Mouse (Mus musculus) MEL (cell line): Measurements from ENCODE around the gene Hsp90ab1. TPM values are rescaled to one million over a fixed set of nuclear protein-coding genes. Genes with fewer than 3 reads are reported as not detected.

Source experiments
- DNase-seq: peaks from one replicate; pipeline ENCODE4 v3.0.0; 2011; ENCODE audit warnings: low read depth, low spot score
- H3K27ac ChIP-seq: 2 replicates; pipeline ENCODE4 v1.5.1; 2012; ENCODE audit warnings: low read depth, mild to moderate bottlenecking, control low read depth, low read length, moderate library complexity; ENCODE audit not compliant: control insufficient read depth
- H3K27me3 ChIP-seq, 2 experiments: fragments of 150-350 bp in 1 of 2; sonication (generic) in 1 of 2; 2 replicates each; pipeline ENCODE4 v1.6.1; 2012; ENCODE audit warnings: low read length in 2 of 2, mild to moderate bottlenecking in 2 of 2, improper control_type of control experiment in 1 of 2, moderate library complexity in 1 of 2; ENCODE audit not compliant: insufficient read depth in 2 of 2, control insufficient read depth in 1 of 2
- H3K36me3 ChIP-seq, 2 experiments: 2 replicates each; pipeline ENCODE4 v1.6.1; 2012 to 2014; ENCODE audit warnings: low read length in 2 of 2, improper control_type of control experiment in 1 of 2, inconsistent platforms in 1 of 2, mild to moderate bottlenecking in 1 of 2; ENCODE audit not compliant: insufficient read depth in 2 of 2, control insufficient read depth in 1 of 2
- H3K4me1 ChIP-seq, 2 experiments: fragments of 150-350 bp in 1 of 2; sonication (generic) in 1 of 2; 2 replicates each; pipeline ENCODE4 v1.6.1; 2012; ENCODE audit warnings: low read length in 2 of 2, improper control_type of control experiment in 1 of 2, mild to moderate bottlenecking in 1 of 2; ENCODE audit not compliant: insufficient read depth in 2 of 2, control insufficient read depth in 1 of 2
- H3K4me3 ChIP-seq, 2 experiments: fragments of 150-350 bp in 1 of 2; sonication (generic) in 1 of 2; 2 replicates each; pipeline ENCODE4 v1.5.1; 2012; ENCODE audit warnings: low read depth in 2 of 2, low read length in 2 of 2, mild to moderate bottlenecking in 2 of 2, moderate library complexity in 2 of 2, control low read depth in 1 of 2, improper control_type of control experiment in 1 of 2; ENCODE audit not compliant: control insufficient read depth in 1 of 2, insufficient read depth in 1 of 2
- H3K79me2 ChIP-seq: 2 replicates; pipeline ENCODE4 v1.6.1; 2012; ENCODE audit warnings: mild to moderate bottlenecking, low read length, moderate library complexity; ENCODE audit not compliant: control insufficient read depth, poor library complexity, insufficient read depth
- H3K9ac ChIP-seq: 2 replicates; pipeline ENCODE4 v1.6.1; 2012; ENCODE audit warnings: low read depth, mild to moderate bottlenecking, control low read depth, low read length, moderate library complexity; ENCODE audit not compliant: control insufficient read depth, poor library complexity, severe bottlenecking
- H3K9me3 ChIP-seq: fragments of 150-350 bp; sonication (generic); replicated peaks from 2 replicates; pipeline ENCODE4 v1.6.1; 2012; ENCODE audit warnings: mild to moderate bottlenecking, low read length, improper control_type of control experiment, moderate library complexity; ENCODE audit not compliant: insufficient read depth
- CHD1 ChIP-seq: IDR thresholded peaks from 2 replicates; pipeline ENCODE4 v1.6.1; 2012; ENCODE audit warnings: low read depth, mild to moderate bottlenecking, inconsistent platforms, low read length, improper control_type of control experiment
- CHD2 ChIP-seq: IDR thresholded peaks from 2 replicates; pipeline ENCODE4 v1.6.1; 2011; ENCODE audit warnings: low read length, improper control_type of control experiment
- EP300 ChIP-seq, 2 experiments: IDR thresholded peaks; 2 replicates each; pipeline ENCODE4 v1.6.1; 2011; ENCODE audit warnings: improper control_type of control experiment in 2 of 2, low read length in 2 of 2, low read depth in 1 of 2, mild to moderate bottlenecking in 1 of 2
- GABPA ChIP-seq: IDR thresholded peaks from 2 replicates; pipeline ENCODE4 v1.6.1; 2012; ENCODE audit warnings: low read depth, mild to moderate bottlenecking, inconsistent platforms, low read length, improper control_type of control experiment, moderate library complexity
- GATA1 ChIP-seq: IDR thresholded peaks from 2 replicates; pipeline ENCODE4 v1.6.1; 2011; ENCODE audit warnings: low read depth, low read length, improper control_type of control experiment
- JUND ChIP-seq: IDR thresholded peaks from 2 replicates; pipeline ENCODE4 v1.6.1; 2011; ENCODE audit warnings: low read depth, mild to moderate bottlenecking, improper control_type of control experiment, low read length
- KAT2A ChIP-seq: conservative IDR thresholded peaks from 2 replicates; pipeline ENCODE4 v1.6.1; 2012; ENCODE audit warnings: low read depth, low read length, improper control_type of control experiment, inconsistent platforms
- MAFK ChIP-seq: IDR thresholded peaks from 2 replicates; pipeline ENCODE4 v1.6.1; 2011; ENCODE audit warnings: low read depth, mild to moderate bottlenecking, low read length, improper control_type of control experiment, borderline replicate concordance
- MAX ChIP-seq: IDR thresholded peaks from 2 replicates; pipeline ENCODE4 v1.6.1; 2011; ENCODE audit warnings: low read length, improper control_type of control experiment
- MEF2A ChIP-seq: IDR thresholded peaks from 2 replicates; pipeline ENCODE4 v1.6.1; 2014; ENCODE audit warnings: low read depth, mild to moderate bottlenecking, inconsistent platforms, low read length, improper control_type of control experiment; ENCODE audit not compliant: poor library complexity, insufficient replicate concordance, severe bottlenecking; ENCODE audit errors: extremely low read depth
- MYC ChIP-seq: IDR thresholded peaks from 2 replicates; pipeline ENCODE4 v1.6.1; 2011; ENCODE audit warnings: low read depth, mild to moderate bottlenecking, low read length, improper control_type of control experiment, moderate library complexity
- POLR2AphosphoS2 ChIP-seq: IDR thresholded peaks from 2 replicates; pipeline ENCODE4 v1.6.1; 2011; ENCODE audit warnings: low read length, improper control_type of control experiment
- TCF12 ChIP-seq: IDR thresholded peaks from 2 replicates; pipeline ENCODE4 v1.6.1; 2014; ENCODE audit warnings: low read depth, mild to moderate bottlenecking, inconsistent platforms, low read length, improper control_type of control experiment, moderate library complexity
- USF2 ChIP-seq, 2 experiments: IDR thresholded peaks; 2 replicates each; pipeline ENCODE4 v1.6.1; 2011 to 2012; ENCODE audit warnings: improper control_type of control experiment in 2 of 2, low read length in 2 of 2, borderline replicate concordance in 1 of 2, inconsistent platforms in 1 of 2, low read depth in 1 of 2, mild to moderate bottlenecking in 1 of 2; ENCODE audit not compliant: insufficient read depth in 1 of 2
- ZC3H11A ChIP-seq: IDR thresholded peaks from 2 replicates; pipeline ENCODE4 v1.6.1; 2012; ENCODE audit warnings: low read depth, mild to moderate bottlenecking, inconsistent platforms, low read length, improper control_type of control experiment
- ZMIZ1 ChIP-seq: IDR thresholded peaks from 2 replicates; pipeline ENCODE4 v1.6.1; 2012; ENCODE audit warnings: low read depth, mild to moderate bottlenecking, inconsistent platforms, low read length, improper control_type of control experiment, moderate library complexity
- ZNF384 ChIP-seq: IDR thresholded peaks from 2 replicates; pipeline ENCODE4 v1.6.1; 2012; ENCODE audit warnings: low read depth, mild to moderate bottlenecking, inconsistent platforms, low read length, improper control_type of control experiment
- polyA plus RNA-seq, 2 experiments: library from polyadenylated mRNA; stranded (reverse) in 1 of 2; unstranded in 1 of 2; fragments of >175 nt in 1 of 2; fragments of >200 nt in 1 of 2; gene quantifications; 2 replicates each; pipeline versions ENCODE4 v1.2.1 to v1.2.4; 2012; ENCODE audit warnings: low replicate concordance in 2 of 2, low read depth in 1 of 2; ENCODE audit not compliant: insufficient read length in 2 of 2, insufficient read depth in 1 of 2, missing spikeins in 1 of 2
- total RNA-seq: library from RNA; depleted of rRNA; stranded (reverse); fragments of 300-350 nt; gene quantifications from 2 replicates; pipeline ENCODE4 v1.2.3, GENCODE M21; 2012

The Hsp90ab1 gene
- total and polyA plus RNA-seq, 3 experiments, result 1,032 to 27,726 (median 4,130) TPM

DNA sequence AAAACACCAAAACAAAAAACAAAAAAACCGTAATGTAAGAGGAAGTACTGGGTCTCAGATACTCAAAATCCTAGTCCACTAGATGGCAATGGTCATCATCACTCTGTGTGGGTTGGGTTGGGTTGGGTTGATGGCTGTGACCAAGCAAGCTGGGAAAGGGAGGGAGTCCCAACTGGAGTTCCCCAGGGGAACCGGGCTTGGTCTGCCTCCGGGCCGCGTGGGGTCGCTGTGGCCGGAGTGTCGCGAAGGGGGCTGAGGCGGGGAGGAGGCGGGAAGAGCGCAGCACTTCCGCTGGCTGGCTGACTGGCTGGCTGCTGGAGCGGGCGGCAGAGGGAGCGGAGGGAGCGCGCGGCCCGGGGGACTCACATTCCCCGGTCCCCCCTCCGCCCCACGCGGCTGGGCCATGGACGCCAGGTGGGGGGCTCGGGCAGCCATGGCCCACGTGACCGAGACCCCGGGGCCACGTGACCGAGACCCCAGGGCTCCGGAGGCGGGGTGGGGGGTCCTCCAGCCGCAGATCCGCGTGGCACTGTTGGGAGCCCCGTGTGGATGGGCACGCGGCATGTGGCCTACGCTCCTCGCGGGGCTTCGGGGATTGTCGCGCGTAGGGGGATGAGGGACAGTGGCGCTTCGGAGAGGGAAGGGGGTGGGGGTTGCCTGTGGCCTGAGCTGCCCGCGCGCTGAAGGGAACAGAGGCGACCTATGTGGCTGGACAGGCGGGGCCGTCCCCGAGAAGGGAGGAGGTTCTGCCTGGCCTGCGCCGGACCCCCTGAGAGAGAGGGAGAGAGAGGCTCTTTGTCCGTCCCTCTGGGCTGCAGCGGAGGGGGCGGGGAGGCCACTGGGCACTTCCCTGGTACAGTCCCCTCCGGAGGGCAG lies 9.2 kb downstream of the Hsp90ab1 start, which contains the start of gene Slc35b2 (continued):
- no peak for TF ChIP-seq MAFK
- TF ChIP-seq ZNF384, result peak; percentile 6; the same call in 1 of the 2 replicates
- peak in 1 of 2 experiments; percentile 49; a peak in 1 of 4 replicates for TF ChIP-seq USF2 (IDR thresholded peaks at IDR 0.05; ENCODE audit: borderline replicate concordance in 1 of 2, insufficient read depth in 1 of 2, low read depth in 1 of 2, low read length in 2 of 2)
- TF ChIP-seq MYC, result no peak
- no peak for TF ChIP-seq ZC3H11A
- TF ChIP-seq ZMIZ1, result peak; percentile 85
- TF ChIP-seq TCF12, result peak; percentile 76
- no peak; the same call in 1 of the 2 replicates for TF ChIP-seq KAT2A
- no peak for TF ChIP-seq EP300 (IDR thresholded peaks at IDR 0.05; ENCODE audit: low read depth in 1 of 2, low read length in 2 of 2)
- TF ChIP-seq CHD2, result no peak
- peak; percentile 95 for TF ChIP-seq POLR2AphosphoS2
- TF ChIP-seq MAX, result peak; percentile 74; the same call in 1 of the 2 replicates
- no peak for TF ChIP-seq GATA1
- TF ChIP-seq JUND, result no peak

DNA sequence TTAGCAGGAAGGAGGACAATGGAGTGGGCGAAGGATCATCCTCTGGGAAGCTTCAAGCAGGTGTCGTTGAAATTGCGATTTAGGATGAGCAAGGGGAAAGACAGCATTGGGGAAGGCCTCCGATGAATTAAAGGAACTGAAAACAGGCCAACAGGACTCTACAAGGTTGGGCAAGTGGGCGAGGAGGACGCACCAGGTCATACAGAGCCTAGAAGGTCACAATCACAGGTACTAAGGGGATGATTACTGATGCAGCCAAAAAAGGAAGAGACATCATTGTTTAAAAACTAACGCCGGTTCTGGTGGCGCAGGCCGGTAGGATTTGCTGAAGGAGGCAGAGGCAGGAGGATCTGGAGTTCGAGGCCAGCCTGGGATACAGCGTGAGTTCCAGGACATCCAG lies 9.9 kb downstream of the Hsp90ab1 start:
- peaks cover 0 to 9% of the 10 kb centered on the region in 2 experiments; a peak in 2 of 4 replicates for H3K4me1 ChIP-seq
- H3K9ac ChIP-seq, result no peak overlapping the region
- no peak overlapping the region for H3K4me3 ChIP-seq
- H3K79me2 ChIP-seq, result peaks cover 15% of the 10 kb centered on the region
- TF ChIP-seq CHD1 (no peak), GABPA (no peak), MEF2A (no peak)
- DNase-seq, result no peak
- H3K27ac ChIP-seq, result no peak overlapping the region
- no peaks in the 10 kb centered on the region for H3K27me3 ChIP-seq
- H3K9me3 ChIP-seq, result no peaks in the 10 kb centered on the region
- peaks cover 0 to 9% of the 10 kb centered on the region in 2 experiments; a peak in 2 of 4 replicates for H3K36me3 ChIP-seq
